Mouse (Mus musculus) MEL (cell line): ENCODE data around the gene Nudt14.

ENCODE experiments used
- EP300 ChIP-seq, 2 experiments: IDR thresholded peaks; 2 replicates each; pipeline ENCODE4 v1.6.1; 2011; ENCODE audit warnings: improper control_type of control experiment in 2 of 2, low read length in 2 of 2, low read depth in 1 of 2, mild to moderate bottlenecking in 1 of 2
- GABPA ChIP-seq: IDR thresholded peaks from 2 replicates; pipeline ENCODE4 v1.6.1; 2012; ENCODE audit warnings: low read depth, mild to moderate bottlenecking, inconsistent platforms, low read length, improper control_type of control experiment, moderate library complexity
- KAT2A ChIP-seq: conservative IDR thresholded peaks from 2 replicates; pipeline ENCODE4 v1.6.1; 2012; ENCODE audit warnings: low read depth, low read length, improper control_type of control experiment, inconsistent platforms
- MAX ChIP-seq: IDR thresholded peaks from 2 replicates; pipeline ENCODE4 v1.6.1; 2011; ENCODE audit warnings: low read length, improper control_type of control experiment
- NELFE ChIP-seq: IDR thresholded peaks from 2 replicates; pipeline ENCODE4 v1.6.1; 2011; ENCODE audit warnings: low read depth, low read length, improper control_type of control experiment
- RAD21 ChIP-seq: IDR thresholded peaks from 2 replicates; pipeline ENCODE4 v1.6.1; 2011; ENCODE audit warnings: mild to moderate bottlenecking, low read depth, low read length, improper control_type of control experiment
- SIN3A ChIP-seq: IDR thresholded peaks from 2 replicates; pipeline ENCODE4 v1.6.1; 2012; ENCODE audit warnings: low read length, improper control_type of control experiment, inconsistent platforms
- ZNF384 ChIP-seq: IDR thresholded peaks from 2 replicates; pipeline ENCODE4 v1.6.1; 2012; ENCODE audit warnings: low read depth, mild to moderate bottlenecking, inconsistent platforms, low read length, improper control_type of control experiment

DNA sequence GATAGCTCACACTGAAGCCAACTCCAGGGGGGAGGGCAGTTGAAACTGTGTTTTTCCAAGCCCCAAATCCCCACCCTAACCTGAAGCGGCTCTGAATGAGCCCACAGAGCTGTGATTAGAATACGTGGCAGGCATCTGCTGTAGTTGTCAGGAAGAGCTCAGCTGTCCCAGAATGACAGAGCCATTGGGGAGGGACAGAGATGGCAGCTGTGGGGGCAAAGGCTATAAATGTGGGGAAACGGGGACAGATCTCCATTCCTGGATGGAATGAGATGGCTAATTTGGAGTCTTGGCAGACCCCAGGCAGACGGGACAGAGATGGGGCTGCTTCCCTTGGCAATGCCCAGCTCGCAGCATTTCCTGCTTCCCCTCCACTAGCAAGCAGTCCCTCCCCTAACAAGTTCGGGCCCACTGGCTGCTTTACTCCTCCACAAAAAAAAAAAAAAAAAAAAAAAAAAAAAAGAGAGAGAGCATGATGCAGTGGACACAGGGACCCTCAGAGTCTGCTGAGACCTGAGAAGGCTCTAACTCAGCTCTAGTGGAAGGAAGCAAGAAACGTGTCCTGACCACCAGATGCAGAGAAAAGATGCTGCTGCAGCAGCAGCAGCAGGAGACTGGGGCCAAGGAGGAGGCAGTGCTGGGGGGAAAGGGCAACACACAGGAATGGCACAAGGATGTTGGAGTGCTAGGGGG, 9.4 kb upstream of the Nudt14 start:
- TF ChIP-seq NELFE (no peak; the same call in 1 of the 2 replicates), RAD21 (no peak), EP300 (IDR thresholded peaks at IDR 0.05; ENCODE audit: low read depth in 1 of 2, low read length in 2 of 2) (no peak), SIN3A (no peak; the same call in 1 of the 2 replicates), KAT2A (no peak), MAX (no peak), ZNF384 (peak; percentile 92), GABPA (no peak)
